In the genomic region with DNA sequence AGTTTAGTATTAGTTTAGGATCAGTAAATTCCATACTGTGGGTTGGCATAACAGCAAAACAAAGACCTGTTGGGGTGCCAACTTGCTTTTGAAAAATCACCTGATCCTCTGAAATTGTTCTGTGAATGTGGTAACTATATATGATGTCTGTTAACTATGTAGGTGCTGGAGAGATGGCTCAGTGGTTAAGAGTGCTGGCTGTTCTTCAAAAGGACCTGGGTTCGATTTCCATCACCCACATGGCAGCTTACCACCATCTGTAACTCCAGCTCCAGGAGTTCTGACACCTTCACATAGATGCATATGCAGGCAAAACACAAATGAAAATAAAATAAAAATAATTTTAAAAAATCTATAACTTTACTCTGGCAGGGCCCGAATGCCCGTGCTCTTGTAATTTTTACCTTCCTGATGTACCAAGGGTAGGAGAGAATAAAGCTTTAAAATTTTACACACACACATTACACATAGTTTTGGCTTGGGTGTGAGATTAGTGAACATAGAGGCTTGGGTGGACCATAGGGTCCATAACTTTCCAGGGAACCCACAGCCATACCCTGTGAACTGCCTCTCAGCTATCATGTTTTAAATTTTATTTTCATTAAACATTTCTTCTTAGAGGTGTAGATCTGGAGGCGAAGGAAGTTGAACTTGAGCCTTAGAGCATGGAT, we compare ENCODE assay signal across 9 mouse cellular contexts. TPM values are rescaled to one million over a fixed set of nuclear protein-coding genes. Genes with fewer than 3 reads are reported as not detected.
DNase-seq lines count a peak whose midpoint lies in the region; ATAC-seq lines count a peak whose summit lies in the region.
"Had no signal": no experiment of that assay in that cellular context is flagged by ENCODE, and none has a peak within 500 bp of the region (broad histone marks: within the 10 kb centered on the region; RNA-seq: fewer than 3 reads in every experiment).

No protein-coding gene starts in this region.

- peaks cover 42% of the 10 kb centered on the region for H3K4me1 ChIP-seq in erythroblast, embryonic 14.5 days (ENCODE audit: control insufficient read depth)
- H3K4me1 ChIP-seq in kidney, embryonic 16.5 days (ENCODE audit: insufficient read depth, low read length) = peaks cover 17% of the 10 kb centered on the region
- H3K4me1 ChIP-seq in hindbrain, embryonic 14.5 days (replicated peaks; ENCODE audit: control insufficient read depth, insufficient read depth, low read length) = peaks cover 14% of the 10 kb centered on the region
- H3K4me1 ChIP-seq in midbrain, embryonic 14.5 days (ENCODE audit: control insufficient read depth, insufficient read depth, low read length) = peaks cover 7% of the 10 kb centered on the region

- H3K9me3 ChIP-seq in erythroblast, embryonic 14.5 days (ENCODE audit: control insufficient read depth, low read length) = no peaks in the 10 kb centered on the region
- no peaks in the 10 kb centered on the region for H3K9me3 ChIP-seq in kidney, embryonic 16.5 days (ENCODE audit: low read length)
- H3K9me3 ChIP-seq in hindbrain, embryonic 14.5 days (ENCODE audit: control insufficient read depth, low read length) = no peaks in the 10 kb centered on the region
- H3K9me3 ChIP-seq in midbrain, embryonic 14.5 days (ENCODE audit: control insufficient read depth, low read length) = no peaks in the 10 kb centered on the region

- peak overlapping the region; percentile 99 for H3K27ac ChIP-seq in kidney, embryonic 16.5 days (ENCODE audit: low read length)
- H3K27ac ChIP-seq in hindbrain, embryonic 14.5 days = peak overlapping the region; percentile 93
- peak overlapping the region; percentile 93; the same call in 1 of the 2 replicates for H3K27ac ChIP-seq in midbrain, embryonic 14.5 days (replicated peaks; ENCODE audit: low read depth, low read length)

- H3K27me3 ChIP-seq in erythroblast, embryonic 14.5 days (ENCODE audit: control insufficient read depth) = no peaks in the 10 kb centered on the region
- no peaks in the 10 kb centered on the region for H3K27me3 ChIP-seq in kidney, embryonic 16.5 days (ENCODE audit: insufficient read depth, low read length)
- H3K27me3 ChIP-seq in hindbrain, embryonic 14.5 days (ENCODE audit: control insufficient read depth, insufficient read depth, low read length) = no peaks in the 10 kb centered on the region
- H3K27me3 ChIP-seq in midbrain, embryonic 14.5 days (ENCODE audit: control insufficient read depth, insufficient read depth, low read length) = no peaks in the 10 kb centered on the region

- peak overlapping the region; percentile 72 for H3K4me3 ChIP-seq in erythroblast, embryonic 14.5 days (replicated peaks)
- 0 out of 2 replicates have a peak overlapping the region, but pooled peaks have one; percentile 86 for H3K4me3 ChIP-seq in kidney, embryonic 16.5 days (ENCODE audit: low read length)
- no peak overlapping the region for H3K4me3 ChIP-seq in hindbrain, embryonic 14.5 days (replicated peaks; ENCODE audit: low read length)
- H3K4me3 ChIP-seq in midbrain, embryonic 14.5 days (replicated peaks; ENCODE audit: low read depth, low read length) = no peak overlapping the region

- DNase-seq in kidney, adult 9 months = no peak
- DNase-seq in hindbrain, embryonic 14.5 days (ENCODE audit: low spot score) = no peak
- DNase-seq in midbrain, embryonic 14.5 days = no peak
- DNase-seq in adrenal gland, postnatal 36 days = no peak
- DNase-seq in urinary bladder, postnatal 36 days (ENCODE audit: low spot score in 2 of 2) = no peak
- DNase-seq: right cerebral cortex, postnatal 25 days had no signal

- H3K36me3 ChIP-seq in erythroblast, embryonic 14.5 days (ENCODE audit: control insufficient read depth) = peaks cover 15% of the 10 kb centered on the region
- no peaks in the 10 kb centered on the region for H3K36me3 ChIP-seq in kidney, embryonic 16.5 days (ENCODE audit: insufficient read depth, low read length)
- H3K36me3 ChIP-seq in hindbrain, embryonic 14.5 days (replicated peaks; ENCODE audit: control insufficient read depth, insufficient read depth) = no peaks in the 10 kb centered on the region
- no peaks in the 10 kb centered on the region for H3K36me3 ChIP-seq in midbrain, embryonic 14.5 days (ENCODE audit: control insufficient read depth, insufficient read depth, low read length)

- H3K4me2 ChIP-seq in kidney, embryonic 16.5 days (replicated peaks; ENCODE audit: low read depth, low read length) = peak overlapping the region; percentile 54
- H3K4me2 ChIP-seq in hindbrain, embryonic 14.5 days (replicated peaks) = peak overlapping the region; percentile 75; the same call in 1 of the 2 replicates
- no peak overlapping the region; the same call in 1 of the 2 replicates for H3K4me2 ChIP-seq in midbrain, embryonic 14.5 days (ENCODE audit: low read length)

- WGBS in kidney, embryonic 16.5 days = 95% methylated on average over 4 of the region's 4 CpGs
- 98% methylated on average over 4 of the region's 4 CpGs for WGBS in hindbrain, embryonic 14.5 days
- 96% methylated on average over 4 of the region's 4 CpGs for WGBS in midbrain, embryonic 14.5 days

- no peak for ATAC-seq in erythroblast, adult 5-6 weeks (replicated peaks; ENCODE audit: low FRiP score, poor library complexity, severe bottlenecking)
- ATAC-seq in kidney, embryonic 16.5 days (ENCODE audit: low FRiP score, low TSS enrichment) = no peak
- no peak for ATAC-seq in hindbrain, embryonic 14.5 days (ENCODE audit: low FRiP score)
- no peak for ATAC-seq in midbrain, embryonic 14.5 days (ENCODE audit: low FRiP score, low TSS enrichment)

- H3K9ac ChIP-seq in kidney, embryonic 16.5 days (replicated peaks; ENCODE audit: low read length) = 0 out of 2 replicates have a peak overlapping the region, but pooled peaks have one; percentile 90
- H3K9ac ChIP-seq in hindbrain, embryonic 14.5 days = peak overlapping the region; percentile 80; the same call in 1 of the 2 replicates
- H3K9ac ChIP-seq in midbrain, embryonic 14.5 days (replicated peaks; ENCODE audit: low read length) = 0 out of 2 replicates have a peak overlapping the region, but pooled peaks have one; percentile 80

RNA-seq across cellular contexts. Expression of a gene that starts 1.4 kb away (rescaled TPM):
- polyA plus RNA-seq in erythroblast, embryonic 14.5 days (2012) = 2.3 and 2.8 TPM in 2 replicates
- 9.8 and 11.0 TPM in 2 replicates for total RNA-seq in erythroblast, adult 5-6 weeks (2015; ENCODE audit: low replicate concordance)
- 10.3 and 15.7 TPM in 2 replicates for total RNA-seq in erythroblast, adult 5-6 weeks (2017; ENCODE audit: low replicate concordance)
- polyA plus RNA-seq in kidney, embryonic 16.5 days (2015; fragmentation: Nextera tagmentation; extraction: Ambion mirVana) = 90.5 and 93.3 TPM in 2 replicates
- 89.0 and 89.4 TPM in 2 replicates for polyA plus RNA-seq in hindbrain, embryonic 14.5 days (2014; fragmentation: Nextera tagmentation; extraction: Ambion mirVana)
- polyA plus RNA-seq in midbrain, embryonic 14.5 days (2014; fragmentation: Nextera tagmentation; extraction: Ambion mirVana) = 73.8 and 84.3 TPM in 2 replicates
- total RNA-seq in adrenal gland, postnatal 36 days (2021) = 10 to 100 TPM; 32.0 to 45.7 TPM

RNA-seq across cellular contexts. Expression of a gene that starts 24.6 kb away (rescaled TPM):
- polyA plus RNA-seq in erythroblast, embryonic 14.5 days (2012) = 0.15 and 0.20 TPM in 2 replicates
- 19.2 and 20.8 TPM in 2 replicates for total RNA-seq in erythroblast, adult 5-6 weeks (2015; ENCODE audit: low replicate concordance)
- 18.7 and 20.8 TPM in 2 replicates for total RNA-seq in erythroblast, adult 5-6 weeks (2017; ENCODE audit: low replicate concordance)
- polyA plus RNA-seq in kidney, embryonic 16.5 days (2015; fragmentation: Nextera tagmentation; extraction: Ambion mirVana) = 1.0 and 1.2 TPM in 2 replicates
- polyA plus RNA-seq in hindbrain, embryonic 14.5 days (2014; fragmentation: Nextera tagmentation; extraction: Ambion mirVana) = 0.31 and 0.74 TPM in 2 replicates
- 0.15 and 0.37 TPM in 2 replicates for polyA plus RNA-seq in midbrain, embryonic 14.5 days (2014; fragmentation: Nextera tagmentation; extraction: Ambion mirVana)
- total RNA-seq in adrenal gland, postnatal 36 days (2021) = 1 to 10 TPM; 2.0 to 2.3 TPM

Comparison
In these comparisons a context has a peak if more than half of its experiments do, and no peak if none do; other contexts are left out.
1. H3K4me3 ChIP-seq: peak in erythroblast, embryonic 14.5 days (single experiment) and kidney, embryonic 16.5 days (single experiment); none in hindbrain, embryonic 14.5 days (single experiment) and midbrain, embryonic 14.5 days (single experiment).
2. RNA of a gene that starts 1.4 kb away (polyA plus RNA-seq): 90.5 to 93.3 TPM in kidney, embryonic 16.5 days, 89.0 to 89.4 TPM in hindbrain, embryonic 14.5 days and 73.8 to 84.3 TPM in midbrain, embryonic 14.5 days; 2.3 to 2.8 TPM in erythroblast, embryonic 14.5 days; every median in the first group is over 10 times any median in the second.
3. Peak in every context shown above with its lines, with median percentiles within 50 percentile points of each other: H3K27ac ChIP-seq and H3K9ac ChIP-seq.